Mouse (Mus musculus): ENCODE data around the gene Slx1b.

Slx1b gene

GRCm38 (mm10) chr7:126642545-126643243 is 52.9 kb downstream of the Slx1b start:
- DNase-seq (ENCODE audit: extremely low spot score, low read depth, low spot score) = no peak

All from hindlimb bud, embryonic 11.5 days (tissue).